Mouse (Mus musculus): ENCODE results near the gene Ano9. TPM values are rescaled to one million over a fixed set of nuclear protein-coding genes. Genes with fewer than 3 reads are reported as not detected.

Gene Ano9
- total and polyA plus RNA-seq, 2 experiments: 0.13 TPM; not detected in 1

GRCm38 (mm10) chr7:141093950-141094349 is 23.7 kb downstream of the Ano9 start:
- no peaks in the 10 kb centered on the region for H3K27me3 ChIP-seq (ENCODE audit: control insufficient read depth, insufficient read depth, low read length)
- H3K79me2 ChIP-seq (ENCODE audit: control insufficient read depth, insufficient read depth, low read length): no peaks in the 10 kb centered on the region
- no peak for TF ChIP-seq POLR2A (IDR thresholded peaks at IDR 0.05; ENCODE audit: extremely low read depth, insufficient read depth, low read length)
- no peak for TF ChIP-seq CTCF (IDR thresholded peaks at IDR 0.05; ENCODE audit: low read depth, low read length)
- peak overlapping the region; percentile 3; the same call in 1 of the 2 replicates for H3K4me3 ChIP-seq (ENCODE audit: insufficient read depth, low read depth, low read length)
- 33% methylated on average over 6 of the region's 6 CpGs for WGBS
- H3K9ac ChIP-seq (ENCODE audit: low read depth, low read length): no peak overlapping the region
- peaks cover 16% of the 10 kb centered on the region for H3K4me1 ChIP-seq (ENCODE audit: control insufficient read depth, insufficient read depth, low read length)
- no peaks in the 10 kb centered on the region for H3K36me3 ChIP-seq (ENCODE audit: control insufficient read depth, insufficient read depth, low read length)
- DNase-seq (ENCODE audit: extremely low read depth, low read depth, low spot score): peak; percentile 70
- H3K27ac ChIP-seq (replicated peaks; ENCODE audit: insufficient read depth, low read depth, low read length): peak overlapping the region; percentile 76

DNA sequence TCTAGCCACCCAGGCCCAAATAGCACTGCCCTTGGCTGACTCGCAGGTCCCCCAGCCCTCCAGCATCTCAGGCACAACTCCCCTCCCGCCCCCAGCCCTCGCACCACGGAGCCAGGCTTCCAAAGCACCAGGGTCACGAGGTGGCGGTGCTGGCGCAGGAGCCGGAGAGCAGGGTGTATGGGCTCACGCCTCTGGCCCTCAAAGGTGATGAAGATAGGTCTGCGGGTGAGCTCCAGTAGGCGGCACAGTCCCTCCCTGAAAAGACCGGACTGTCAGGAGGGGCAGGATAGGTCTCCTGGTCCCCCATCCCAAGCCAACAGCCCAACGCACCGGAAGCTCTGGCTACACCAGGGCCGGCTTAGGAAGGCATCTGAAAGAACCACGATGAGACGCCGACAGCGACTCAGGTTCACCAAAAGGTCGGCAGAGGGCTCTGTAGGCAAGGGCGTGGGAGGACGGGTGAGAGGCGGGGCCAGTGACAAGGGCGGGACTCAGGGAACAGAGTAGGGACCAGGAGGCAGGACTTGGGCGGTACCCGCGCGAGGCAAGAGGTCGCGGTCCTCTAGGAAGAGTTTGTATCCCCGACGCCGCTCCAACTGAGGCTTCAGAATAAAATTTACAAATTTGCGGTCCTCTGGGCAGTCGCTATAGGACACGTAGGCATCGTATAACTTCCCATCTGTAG is 25.4 kb downstream of the Ano9 start:
- WGBS: 22% methylated on average over 37 of the region's 37 CpGs
- DNase-seq (ENCODE audit: extremely low read depth, low read depth, low spot score): peak; percentile 81
- H3K9ac ChIP-seq (ENCODE audit: low read depth, low read length): no peak overlapping the region; the same call in 1 of the 2 replicates
- H3K4me3 ChIP-seq (ENCODE audit: insufficient read depth, low read depth, low read length): no peak overlapping the region
- peaks cover 16% of the 10 kb centered on the region for H3K4me1 ChIP-seq (ENCODE audit: control insufficient read depth, insufficient read depth, low read length)
- H3K79me2 ChIP-seq (ENCODE audit: control insufficient read depth, insufficient read depth, low read length): no peaks in the 10 kb centered on the region
- no peaks in the 10 kb centered on the region for H3K36me3 ChIP-seq (ENCODE audit: control insufficient read depth, insufficient read depth, low read length)
- peak; percentile 91 for TF ChIP-seq CTCF (IDR thresholded peaks at IDR 0.05; ENCODE audit: low read depth, low read length)
- TF ChIP-seq POLR2A (IDR thresholded peaks at IDR 0.05; ENCODE audit: extremely low read depth, insufficient read depth, low read length): no peak
- no peaks in the 10 kb centered on the region for H3K27me3 ChIP-seq (ENCODE audit: control insufficient read depth, insufficient read depth, low read length)
- no peak overlapping the region for H3K27ac ChIP-seq (replicated peaks; ENCODE audit: insufficient read depth, low read depth, low read length)

DNA sequence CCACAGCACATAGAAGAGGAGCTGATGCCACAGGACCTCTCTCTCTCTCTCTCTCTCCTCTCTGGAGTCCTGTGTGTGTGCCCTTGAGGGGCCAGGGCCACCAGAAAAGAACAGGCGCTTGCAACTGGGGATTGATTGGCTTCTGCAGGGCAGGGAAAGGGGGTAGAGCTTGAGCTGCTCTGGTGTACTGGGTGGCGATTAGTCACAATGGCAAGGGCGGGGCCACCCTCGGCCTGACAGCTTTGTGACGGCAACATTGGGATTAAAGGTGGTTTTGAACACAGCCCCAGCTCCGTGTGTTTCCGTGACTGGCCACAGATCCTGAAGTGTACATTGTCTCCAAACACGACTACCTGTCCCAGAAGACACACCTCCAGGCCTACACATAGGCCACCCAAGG is 27.4 kb downstream of the Ano9 start:
- WGBS: 88% methylated on average over 8 of the region's 8 CpGs
- H3K27ac ChIP-seq (replicated peaks; ENCODE audit: insufficient read depth, low read depth, low read length): no peak overlapping the region
- TF ChIP-seq CTCF (IDR thresholded peaks at IDR 0.05; ENCODE audit: low read depth, low read length): no peak
- TF ChIP-seq POLR2A (IDR thresholded peaks at IDR 0.05; ENCODE audit: extremely low read depth, insufficient read depth, low read length): no peak
- DNase-seq (ENCODE audit: extremely low read depth, low read depth, low spot score): no peak
- no peaks in the 10 kb centered on the region for H3K27me3 ChIP-seq (ENCODE audit: control insufficient read depth, insufficient read depth, low read length)
- no peak overlapping the region for H3K9ac ChIP-seq (ENCODE audit: low read depth, low read length)
- H3K36me3 ChIP-seq (ENCODE audit: control insufficient read depth, insufficient read depth, low read length): no peaks in the 10 kb centered on the region
- no peaks in the 10 kb centered on the region for H3K79me2 ChIP-seq (ENCODE audit: control insufficient read depth, insufficient read depth, low read length)
- H3K4me1 ChIP-seq (ENCODE audit: control insufficient read depth, insufficient read depth, low read length): peaks cover 16% of the 10 kb centered on the region
- no peak overlapping the region for H3K4me3 ChIP-seq (ENCODE audit: insufficient read depth, low read depth, low read length)

DNA sequence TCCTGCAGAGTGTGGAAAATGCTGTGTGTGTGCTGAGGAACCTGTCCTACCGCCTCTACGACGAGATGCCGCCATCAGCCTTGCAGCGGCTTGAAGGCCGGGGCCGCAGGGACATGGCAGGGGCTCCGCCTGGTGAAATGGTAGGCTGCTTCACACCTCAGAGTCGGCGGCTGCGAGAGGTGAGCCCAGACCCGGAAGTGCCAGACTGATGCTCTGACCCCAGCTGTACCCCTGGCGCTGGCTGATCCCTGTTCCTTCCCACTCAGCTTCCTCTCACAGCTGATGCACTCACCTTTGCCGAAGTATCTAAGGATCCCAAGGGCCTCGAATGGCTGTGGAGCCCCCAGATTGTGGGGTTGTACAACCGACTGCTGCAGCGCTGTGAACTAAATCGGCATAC is 29.1 kb downstream of the Ano9 start:
- Histone ChIP-seq H3K27ac (replicated peaks; ENCODE audit: insufficient read depth, low read depth, low read length) (no peak overlapping the region), H3K79me2 (ENCODE audit: control insufficient read depth, insufficient read depth, low read length) (no peaks in the 10 kb centered on the region), H3K4me3 (ENCODE audit: insufficient read depth, low read depth, low read length) (no peak overlapping the region), H3K27me3 (ENCODE audit: control insufficient read depth, insufficient read depth, low read length) (no peaks in the 10 kb centered on the region), H3K36me3 (ENCODE audit: control insufficient read depth, insufficient read depth, low read length) (no peaks in the 10 kb centered on the region), H3K9ac (ENCODE audit: low read depth, low read length) (no peak overlapping the region), H3K4me1 (ENCODE audit: control insufficient read depth, insufficient read depth, low read length) (peaks cover 5% of the 10 kb centered on the region)
- no peak for DNase-seq (ENCODE audit: extremely low read depth, low read depth, low spot score)
- 48% methylated on average over 18 of the region's 18 CpGs for WGBS
- TF ChIP-seq CTCF (IDR thresholded peaks at IDR 0.05; ENCODE audit: low read depth, low read length): no peak
- TF ChIP-seq POLR2A (IDR thresholded peaks at IDR 0.05; ENCODE audit: extremely low read depth, insufficient read depth, low read length): no peak

- H3K9ac ChIP-seq (ENCODE audit: low read depth, low read length): no peak overlapping the region
- 43% methylated on average over 8 of the region's 8 CpGs for WGBS
- no peak overlapping the region for H3K4me3 ChIP-seq (ENCODE audit: insufficient read depth, low read depth, low read length)
- TF ChIP-seq CTCF (IDR thresholded peaks at IDR 0.05; ENCODE audit: low read depth, low read length): no peak
- TF ChIP-seq POLR2A (IDR thresholded peaks at IDR 0.05; ENCODE audit: extremely low read depth, insufficient read depth, low read length): no peak
- no peak for DNase-seq (ENCODE audit: extremely low read depth, low read depth, low spot score)
- H3K4me1 ChIP-seq (ENCODE audit: control insufficient read depth, insufficient read depth, low read length): peaks cover 4% of the 10 kb centered on the region
- H3K27ac ChIP-seq (replicated peaks; ENCODE audit: insufficient read depth, low read depth, low read length): no peak overlapping the region
- H3K36me3 ChIP-seq (ENCODE audit: control insufficient read depth, insufficient read depth, low read length): no peaks in the 10 kb centered on the region
- no peaks in the 10 kb centered on the region for H3K79me2 ChIP-seq (ENCODE audit: control insufficient read depth, insufficient read depth, low read length)
- no peaks in the 10 kb centered on the region for H3K27me3 ChIP-seq (ENCODE audit: control insufficient read depth, insufficient read depth, low read length)
Measured at GRCm38 (mm10) chr7:141087894-141088293, 29.7 kb downstream of the Ano9 start.

Data from liver, adult 2 months (tissue).